Mouse (Mus musculus) intestine, embryonic 15.5 days (tissue): Measurements from ENCODE around the gene Spg21. TPM values are rescaled to one million over a fixed set of nuclear protein-coding genes. Genes with fewer than 3 reads are reported as not detected.

Experiments used
- ATAC-seq: fragments of 200-750 bp; cut with Nextera tagmentation; 2 replicates; pipeline ENCODE4 v1.8.0; 2017; ENCODE audit warnings: moderate TSS enrichment, moderate library complexity
- H3K27ac ChIP-seq: fragments of 300-500 bp; sonication (generic); 2 replicates; pipeline ENCODE4 v1.5.1; 2015; ENCODE audit warnings: mild to moderate bottlenecking, inconsistent platforms
- H3K27me3 ChIP-seq: fragments of 300-500 bp; sonication (generic); replicated peaks from 2 replicates; pipeline ENCODE4 v1.6.1; 2015; ENCODE audit warnings: inconsistent platforms
- H3K36me3 ChIP-seq: fragments of 300-500 bp; sonication (generic); 2 replicates; pipeline ENCODE4 v1.6.1; 2015; ENCODE audit warnings: inconsistent platforms
- H3K4me1 ChIP-seq: fragments of 300-500 bp; sonication (generic); replicated peaks from 2 replicates; pipeline ENCODE4 v1.6.1; 2015; ENCODE audit warnings: inconsistent platforms
- H3K4me2 ChIP-seq: fragments of 300-500 bp; sonication (generic); replicated peaks from 2 replicates; pipeline ENCODE4 v1.6.1; 2015; ENCODE audit warnings: mild to moderate bottlenecking, inconsistent platforms
- H3K4me3 ChIP-seq: fragments of 300-500 bp; sonication (generic); replicated peaks from 2 replicates; pipeline ENCODE4 v1.5.1; 2015; ENCODE audit warnings: inconsistent platforms
- H3K9ac ChIP-seq: fragments of 300-500 bp; sonication (generic); 2 replicates; pipeline ENCODE4 v1.6.1; 2015; ENCODE audit warnings: inconsistent platforms
- H3K9me3 ChIP-seq: fragments of 300-500 bp; sonication (generic); 2 replicates; pipeline ENCODE4 v1.6.1; 2016; ENCODE audit warnings: inconsistent platforms
- WGBS: fragments of 180-500 bp; shearing (Covaris S2); methylation state at CpG from one replicate; pipeline ENCODE4 v1.1.7; 2015; 5-methylcytosine and 5-hydroxymethylcytosine counted together
- polyA plus RNA-seq: library from polyadenylated mRNA; unstranded; fragments of >200 nt; fragmentation: Nextera tagmentation; extraction: Ambion mirVana; gene quantifications from 2 replicates; pipeline ENCODE4 v1.2.1, GENCODE M21; 2015

Spg21 gene
- polyA plus RNA-seq: 90.2 and 102 TPM in 2 replicates

GRCm38 (mm10) chr9:65460732-65461442, at the start of gene Spg21:
TSS of gene Spg21 (plus strand) at chr9:65460947.
- Histone ChIP-seq H3K4me2 (peak within 1 kb of the TSS; percentile 69), H3K9me3 (no peaks in the 10 kb centered on the region), H3K36me3 (0 out of 2 replicates have a peak, but pooled peaks cover 3% of the 10 kb centered on the region), H3K4me3 (peak within 1 kb of the TSS; percentile 83), H3K27me3 (no peaks in the 10 kb centered on the region), H3K4me1 (peaks cover 7% of the 10 kb centered on the region), H3K27ac (peak within 1 kb of the TSS; percentile 80), H3K9ac (peak within 1 kb of the TSS; percentile 80)
- ATAC-seq: peak; percentile 98
- WGBS: under 1% methylated on average over 53 of the region's 53 CpGs

- no peaks in the 10 kb centered on the region for H3K4me1 ChIP-seq
- 61% methylated on average over 3 of the region's 3 CpGs for WGBS
- ATAC-seq: no peak
Observed at GRCm38 (mm10) chr9:65411326-65411725, 49.4 kb upstream of the Spg21 start.

GRCm38 (mm10) chr9:65417738-65418137, 43.0 kb upstream of the Spg21 start:
- ATAC-seq: no peak
- Histone ChIP-seq H3K4me3 (no peak overlapping the region), H3K9me3 (no peaks in the 10 kb centered on the region), H3K4me1 (no peaks in the 10 kb centered on the region), H3K4me2 (no peak overlapping the region), H3K27ac (no peak overlapping the region), H3K27me3 (no peaks in the 10 kb centered on the region), H3K9ac (no peak overlapping the region), H3K36me3 (no peaks in the 10 kb centered on the region)
- WGBS: 41% methylated on average over 3 of the region's 3 CpGs

More at GRCm38 (mm10) chr9:65411326-65411725, 49.4 kb upstream of the Spg21 start:
- Histone ChIP-seq H3K4me2 (no peak overlapping the region), H3K9me3 (no peaks in the 10 kb centered on the region), H3K4me3 (no peak overlapping the region), H3K9ac (no peak overlapping the region), H3K36me3 (no peaks in the 10 kb centered on the region), H3K27me3 (no peaks in the 10 kb centered on the region; the same call in 1 of the 2 replicates), H3K27ac (no peak overlapping the region)

GRCm38 (mm10) chr9:65419633-65420032, 41.1 kb upstream of the Spg21 start:
- Histone ChIP-seq H3K4me1 (no peaks in the 10 kb centered on the region), H3K4me2 (no peak overlapping the region), H3K36me3 (no peaks in the 10 kb centered on the region), H3K27ac (no peak overlapping the region), H3K4me3 (no peak overlapping the region), H3K9me3 (no peaks in the 10 kb centered on the region), H3K27me3 (no peaks in the 10 kb centered on the region), H3K9ac (no peak overlapping the region)
- 74% methylated on average over 3 of the region's 3 CpGs for WGBS
- no peak for ATAC-seq

- H3K9ac ChIP-seq: no peak within 1 kb of the TSS
- 0 out of 2 replicates have a peak within 1 kb of the TSS, but pooled peaks have one; percentile 7 for H3K4me3 ChIP-seq
- H3K27me3 ChIP-seq: no peaks in the 10 kb centered on the region
- peak within 1 kb of the TSS; percentile 39; the same call in 1 of the 2 replicates for H3K4me2 ChIP-seq
- peak within 1 kb of the TSS; percentile 64 for H3K27ac ChIP-seq
- H3K9me3 ChIP-seq: no peaks in the 10 kb centered on the region
- WGBS: 61% methylated on average over 11 of the region's 11 CpGs
- peak; percentile 77 for ATAC-seq
- no peaks in the 10 kb centered on the region for H3K4me1 ChIP-seq
- no peaks in the 10 kb centered on the region for H3K36me3 ChIP-seq
Observed at GRCm38 (mm10) chr9:65422760-65423501, 37.8 kb upstream of the Spg21 start, which contains the start of gene Slc51b. TSS of gene Slc51b (minus strand) at chr9:65422955.

- H3K9ac ChIP-seq: no peak overlapping the region
- 29% methylated on average over 3 of the region's 3 CpGs for WGBS
- H3K9me3 ChIP-seq: no peaks in the 10 kb centered on the region
- H3K4me1 ChIP-seq: no peaks in the 10 kb centered on the region
- H3K27me3 ChIP-seq: no peaks in the 10 kb centered on the region
- no peak overlapping the region for H3K4me2 ChIP-seq
- no peak overlapping the region for H3K4me3 ChIP-seq
- no peak overlapping the region for H3K27ac ChIP-seq
- 0 out of 2 replicates have a peak, but pooled peaks have one; percentile 5 for ATAC-seq
- H3K36me3 ChIP-seq: no peaks in the 10 kb centered on the region
Observed at GRCm38 (mm10) chr9:65424393-65424792, 36.4 kb upstream of the Spg21 start.

GRCm38 (mm10) chr9:65427511-65427910, 33.2 kb upstream of the Spg21 start:
- Histone ChIP-seq H3K27ac (peak overlapping the region; percentile 38), H3K9me3 (no peaks in the 10 kb centered on the region), H3K36me3 (no peaks in the 10 kb centered on the region), H3K9ac (no peak overlapping the region), H3K4me1 (no peaks in the 10 kb centered on the region), H3K4me3 (no peak overlapping the region), H3K4me2 (no peak overlapping the region), H3K27me3 (no peaks in the 10 kb centered on the region)
- WGBS: 66% methylated on average over 2 of the region's 2 CpGs
- peak; percentile 48 for ATAC-seq

- no peak overlapping the region for H3K4me2 ChIP-seq
- no peaks in the 10 kb centered on the region for H3K4me1 ChIP-seq
- WGBS: 86% methylated on average over 5 of the region's 5 CpGs
- no peaks in the 10 kb centered on the region for H3K36me3 ChIP-seq
- no peak for ATAC-seq
- H3K27ac ChIP-seq: peak overlapping the region; percentile 38
- no peaks in the 10 kb centered on the region for H3K9me3 ChIP-seq
- 0 out of 2 replicates have a peak, but pooled peaks cover 1% of the 10 kb centered on the region for H3K27me3 ChIP-seq
- H3K4me3 ChIP-seq: no peak overlapping the region
- no peak overlapping the region for H3K9ac ChIP-seq
Observed at GRCm38 (mm10) chr9:65428003-65428402, 32.7 kb upstream of the Spg21 start.

GRCm38 (mm10) chr9:65430401-65430800, 30.3 kb upstream of the Spg21 start:
- Histone ChIP-seq H3K27ac (no peak overlapping the region), H3K9ac (no peak overlapping the region), H3K4me2 (no peak overlapping the region), H3K4me1 (no peaks in the 10 kb centered on the region), H3K9me3 (no peaks in the 10 kb centered on the region), H3K36me3 (no peaks in the 10 kb centered on the region), H3K4me3 (no peak overlapping the region), H3K27me3 (0 out of 2 replicates have a peak, but pooled peaks cover 2% of the 10 kb centered on the region)
- ATAC-seq: no peak

GRCm38 (mm10) chr9:65430921-65431320, 29.8 kb upstream of the Spg21 start:
- Histone ChIP-seq H3K27me3 (0 out of 2 replicates have a peak, but pooled peaks cover 2% of the 10 kb centered on the region), H3K4me2 (no peak overlapping the region), H3K27ac (no peak overlapping the region), H3K36me3 (no peaks in the 10 kb centered on the region), H3K9me3 (no peaks in the 10 kb centered on the region), H3K9ac (no peak overlapping the region), H3K4me1 (no peaks in the 10 kb centered on the region), H3K4me3 (no peak overlapping the region)
- WGBS: 92% methylated on average over 5 of the region's 5 CpGs
- ATAC-seq: no peak

GRCm38 (mm10) chr9:65432236-65432635, 28.5 kb upstream of the Spg21 start:
- no peaks in the 10 kb centered on the region for H3K9me3 ChIP-seq
- 0 out of 2 replicates have a peak, but pooled peaks cover 2% of the 10 kb centered on the region for H3K27me3 ChIP-seq
- H3K4me1 ChIP-seq: 0 out of 2 replicates have a peak, but pooled peaks cover 2% of the 10 kb centered on the region
- H3K4me2 ChIP-seq: no peak overlapping the region
- H3K36me3 ChIP-seq: no peaks in the 10 kb centered on the region
- H3K4me3 ChIP-seq: no peak overlapping the region
- H3K27ac ChIP-seq: no peak overlapping the region
- H3K9ac ChIP-seq: no peak overlapping the region
- WGBS: 1% methylated on average over 3 of the region's 3 CpGs
- no peak for ATAC-seq

- ATAC-seq: no peak
- Histone ChIP-seq H3K36me3 (no peaks in the 10 kb centered on the region), H3K9ac (no peak overlapping the region), H3K27ac (no peak overlapping the region), H3K4me3 (no peak overlapping the region), H3K9me3 (no peaks in the 10 kb centered on the region), H3K4me1 (0 out of 2 replicates have a peak, but pooled peaks cover 2% of the 10 kb centered on the region), H3K4me2 (no peak overlapping the region), H3K27me3 (0 out of 2 replicates have a peak, but pooled peaks cover 2% of the 10 kb centered on the region)
- WGBS: 62% methylated on average over 5 of the region's 5 CpGs
Observed at GRCm38 (mm10) chr9:65434140-65434539, 26.6 kb upstream of the Spg21 start.
